Mouse (Mus musculus) olfactory bulb, adult 2 months (tissue): Measurements from ENCODE around the gene Gm13103. TPM values are rescaled to one million over a fixed set of nuclear protein-coding genes. Genes with fewer than 3 reads are reported as not detected.
"Not testable (repeated sequence)": the region's sequence is repeated elsewhere in the genome, so short reads cannot be mapped to it uniquely, and the experiment has no call there.

Experiments used
- H3K27ac ChIP-seq: fragments of 200-500 bp; 2 replicates; pipeline ENCODE4 v1.5.1; 2012; ENCODE audit warnings: low read depth, low read length; ENCODE audit not compliant: insufficient read depth
- H3K4me1 ChIP-seq: fragments of 200-500 bp; 2 replicates; pipeline ENCODE4 v1.6.1; 2012; ENCODE audit warnings: low read length; ENCODE audit not compliant: control insufficient read depth, insufficient read depth
- H3K4me3 ChIP-seq: fragments of 200-500 bp; 2 replicates; pipeline ENCODE4 v1.5.1; 2012; ENCODE audit warnings: mild to moderate bottlenecking, low read depth, low read length, moderate library complexity; ENCODE audit not compliant: insufficient read depth
- CTCF ChIP-seq: fragments of 200-500 bp; IDR thresholded peaks from 2 replicates; pipeline ENCODE4 v1.5.1; 2012; ENCODE audit warnings: low read depth, mild to moderate bottlenecking, low read length, moderate library complexity; ENCODE audit not compliant: insufficient read depth
- POLR2A ChIP-seq: fragments of 200-500 bp; IDR thresholded peaks from 2 replicates; pipeline ENCODE4 v1.6.1; 2012; ENCODE audit warnings: mild to moderate bottlenecking, low read depth, low read length, moderate library complexity; ENCODE audit not compliant: insufficient read depth
- WGBS: fragments of 180-500 bp; shearing (Covaris S2); methylation state at CpG from one replicate; pipeline ENCODE4 v1.1.7; 2018; 5-methylcytosine and 5-hydroxymethylcytosine counted together
- polyA plus RNA-seq: library from polyadenylated mRNA; stranded (reverse); fragments of >200 nt; gene quantifications from 2 replicates; pipeline ENCODE4 v1.2.4, GENCODE M21; 2012; ENCODE audit warnings: low replicate concordance; ENCODE audit not compliant: missing spikeins, insufficient read depth, insufficient read length

Gm13103 gene
- polyA plus RNA-seq = not detected in 2 replicates

GRCm38 (mm10) chr4:143846197-143846596, at the start of gene Gm13103:
TSS of gene Gm13103 (plus strand) at chr4:143846497.
- not testable (repeated sequence) for H3K4me1 ChIP-seq, H3K27ac ChIP-seq, H3K4me3 ChIP-seq

DNA sequence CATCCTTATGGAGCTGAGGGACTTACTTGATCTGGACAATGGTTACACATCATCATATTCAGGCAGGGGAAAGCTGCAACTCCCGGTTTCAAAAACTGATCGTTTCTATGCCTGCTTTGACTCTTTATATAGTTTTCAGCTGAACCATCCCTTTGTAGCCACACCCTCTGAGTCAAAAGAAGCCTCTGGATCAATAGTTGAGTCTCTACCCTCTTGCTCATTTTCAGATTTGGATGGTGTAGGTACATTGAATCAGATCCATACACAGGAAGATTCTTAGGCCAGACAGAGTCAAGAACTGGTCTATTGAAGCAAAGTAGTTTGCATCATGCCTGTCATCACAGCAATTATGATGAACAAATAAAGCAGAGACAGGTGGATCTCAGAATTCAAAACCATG, 30.3 kb upstream of the Gm13103 start, which contains the start of gene Gm13084:
Gene Gm13084 (minus strand): TSS at position 101 of the 400 bp plus-strand sequence.
- 70% methylated on average over 2 of the region's 2 CpGs for WGBS
- Histone ChIP-seq H3K4me1 (no peaks in the 10 kb centered on the region), H3K4me3 (no peak within 1 kb of the TSS), H3K27ac (no peak within 1 kb of the TSS)
- TF ChIP-seq CTCF (no peak), POLR2A (no peak)

DNA sequence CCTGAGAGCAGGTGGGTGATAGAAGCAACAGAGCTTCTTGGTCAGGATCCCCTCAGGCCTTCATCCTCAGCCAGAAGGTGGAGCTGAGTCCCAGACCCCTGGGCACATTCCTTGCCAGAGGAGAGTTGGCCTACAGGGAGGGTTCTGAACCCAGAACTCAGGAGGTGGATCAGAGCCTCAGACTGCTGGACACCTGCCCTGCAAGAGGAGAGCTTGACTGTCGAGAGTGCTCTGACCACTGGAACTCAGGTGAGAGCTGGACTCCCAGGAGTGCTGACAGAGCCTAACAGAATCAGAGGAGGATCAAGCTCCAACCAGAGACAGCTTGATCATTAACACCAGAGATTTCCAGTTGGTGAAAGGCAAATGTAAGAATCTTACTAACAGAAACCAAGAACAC, 36.1 kb downstream of the Gm13103 start:
- not testable (repeated sequence) for H3K4me3 ChIP-seq

DNA sequence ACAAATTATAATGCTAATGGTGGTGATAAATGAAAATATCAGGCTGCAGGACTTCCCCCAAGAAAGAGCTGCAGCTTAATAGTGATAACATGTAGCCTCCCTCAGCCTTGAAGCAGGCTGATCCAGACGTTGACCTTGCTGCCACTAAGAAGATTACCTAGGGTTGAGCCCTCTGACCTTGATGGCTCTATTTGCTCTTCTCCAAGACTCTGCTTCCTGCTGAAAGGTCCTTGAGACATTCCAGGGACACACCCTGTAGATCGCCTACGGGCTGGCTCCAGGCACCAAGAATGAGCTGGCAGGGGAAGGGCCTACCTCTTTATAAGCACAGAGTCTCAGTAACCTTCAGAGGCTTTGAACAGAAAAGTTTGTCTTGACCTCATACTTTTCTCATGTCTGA, 48.1 kb downstream of the Gm13103 start:
- WGBS = 88% methylated on average over 3 of the region's 3 CpGs
- H3K27ac ChIP-seq, H3K4me3 ChIP-seq, H3K4me1 ChIP-seq: not testable (repeated sequence)

More for the DNA sequence above, 36.1 kb downstream of the Gm13103 start:
- not testable (repeated sequence) for H3K27ac ChIP-seq, H3K4me1 ChIP-seq
- 80% methylated on average over 1 of the region's 1 CpGs for WGBS

GRCm38 (mm10) chr4:143900280-143900679, 54.0 kb downstream of the Gm13103 start, which contains the start of gene Pramef6:
TSS of gene Pramef6 (minus strand) at chr4:143900380.
- not testable (repeated sequence) for H3K4me3 ChIP-seq, H3K4me1 ChIP-seq, H3K27ac ChIP-seq
- 95% methylated on average over 1 of the region's 1 CpGs for WGBS

Other genes with a start within 250 kb of the Gm13103 start
- not detected in 2 replicates for gene Gm13083, start 231.5 kb upstream of the Gm13103 start, polyA plus RNA-seq
- gene Gm13088, start 189.3 kb upstream of the Gm13103 start, polyA plus RNA-seq = not detected in 2 replicates
- gene Gm13089, start 143.8 kb upstream of the Gm13103 start, polyA plus RNA-seq = not detected in 2 replicates
- not detected in 2 replicates for gene Gm13078, start 127.0 kb upstream of the Gm13103 start, polyA plus RNA-seq
- not detected in 2 replicates for gene Gm13023, start 57.1 kb upstream of the Gm13103 start, polyA plus RNA-seq
- gene Gm13084, start 30.4 kb upstream of the Gm13103 start, polyA plus RNA-seq = not detected in 2 replicates
- gene Pramef6, start 53.9 kb downstream of the Gm13103 start, polyA plus RNA-seq = not detected in 2 replicates
- gene Pramef25, start 104.5 kb downstream of the Gm13103 start, polyA plus RNA-seq = not detected in 2 replicates
- gene Gm13101, start 120.5 kb downstream of the Gm13103 start, polyA plus RNA-seq = not detected in 2 replicates
- not detected in 2 replicates for gene Pramef17, start 147.9 kb downstream of the Gm13103 start, polyA plus RNA-seq
- not detected in 2 replicates for gene Pramel4, start 212.6 kb downstream of the Gm13103 start, polyA plus RNA-seq